Mouse (Mus musculus) liver, adult 2 months (tissue): ENCODE measurements around the gene Rps11. TPM values are rescaled to one million over a fixed set of nuclear protein-coding genes. Genes with fewer than 3 reads are reported as not detected.
A peak's percentile ranks its signal among the peaks of the same experiment; 100 is the strongest.

ENCODE experiments used
- DNase-seq: peaks from one replicate; pipeline ENCODE4 v3.0.0-alpha.2; 2011; ENCODE audit warnings: low read depth, low spot score; ENCODE audit errors: extremely low read depth
- H3K27ac ChIP-seq: fragments of 200-500 bp; replicated peaks from 2 replicates; pipeline ENCODE4 v1.5.1; 2012; ENCODE audit warnings: low read depth, mild to moderate bottlenecking, control low read depth, inconsistent platforms, low read length; ENCODE audit not compliant: insufficient read depth
- H3K27me3 ChIP-seq: fragments of 200-500 bp; 2 replicates; pipeline ENCODE4 v1.6.1; 2012; ENCODE audit warnings: mild to moderate bottlenecking, moderate library complexity, low read length, inconsistent platforms; ENCODE audit not compliant: control insufficient read depth, insufficient read depth
- H3K36me3 ChIP-seq: fragments of 200-500 bp; 2 replicates; pipeline ENCODE4 v1.6.1; 2012; ENCODE audit warnings: low read length, inconsistent platforms; ENCODE audit not compliant: control insufficient read depth, insufficient read depth
- H3K4me1 ChIP-seq: fragments of 200-500 bp; 2 replicates; pipeline ENCODE4 v1.6.1; 2011; ENCODE audit warnings: low read length; ENCODE audit not compliant: control insufficient read depth, insufficient read depth
- H3K4me3 ChIP-seq: fragments of 200-500 bp; 2 replicates; pipeline ENCODE4 v1.5.1; 2011; ENCODE audit warnings: low read depth, mild to moderate bottlenecking, control low read depth, low read length, moderate library complexity; ENCODE audit not compliant: insufficient read depth
- H3K79me2 ChIP-seq: fragments of 200-500 bp; 2 replicates; pipeline ENCODE4 v1.6.1; 2012; ENCODE audit warnings: inconsistent platforms, mild to moderate bottlenecking, low read length, moderate library complexity; ENCODE audit not compliant: control insufficient read depth, insufficient read depth
- H3K9ac ChIP-seq: fragments of 200-500 bp; 2 replicates; pipeline ENCODE4 v1.6.1; 2012; ENCODE audit warnings: low read depth, mild to moderate bottlenecking, control low read depth, inconsistent platforms, low read length
- CTCF ChIP-seq: fragments of 200-500 bp; IDR thresholded peaks from 2 replicates; pipeline ENCODE4 v1.5.1; 2011; ENCODE audit warnings: low read depth, low read length, control low read depth
- POLR2A ChIP-seq: fragments of 200-500 bp; IDR thresholded peaks from 2 replicates; pipeline ENCODE4 v1.6.1; 2011; ENCODE audit warnings: low read length, control low read depth; ENCODE audit not compliant: insufficient read depth; ENCODE audit errors: extremely low read depth
- WGBS: fragments of 180-500 bp; shearing (Covaris S2); methylation state at CpG from one replicate; pipeline ENCODE4 v1.1.7; 2018; 5-methylcytosine and 5-hydroxymethylcytosine counted together
- polyA plus RNA-seq: library from polyadenylated mRNA; depleted of rRNA; stranded (reverse); fragments of >200 nt; gene quantifications from 2 replicates; pipeline ENCODE4 v1.2.3, GENCODE M21; 2012
- total RNA-seq: library from RNA; depleted of rRNA; stranded (reverse); fragments of >200 nt; gene quantifications from 2 replicates; pipeline ENCODE4 v1.2.3, GENCODE M21; 2014

The Rps11 gene
- total and polyA plus RNA-seq, 2 experiments, result 95.1 to 355 TPM

GRCm38 (mm10) chr7:45107052-45107645, 17.1 kb downstream of the Rps11 start:
- Histone ChIP-seq H3K4me3 (no peak overlapping the region), H3K4me1 (peaks cover 9% of the 10 kb centered on the region), H3K36me3 (no peaks in the 10 kb centered on the region), H3K79me2 (no peaks in the 10 kb centered on the region), H3K27me3 (no peaks in the 10 kb centered on the region), H3K9ac (no peak overlapping the region), H3K27ac (no peak overlapping the region)
- TF ChIP-seq CTCF (no peak), POLR2A (no peak)
- DNase-seq, result no peak
- 78% methylated on average over 5 of the region's 5 CpGs for WGBS

GRCm38 (mm10) chr7:45106441-45106840, 17.8 kb downstream of the Rps11 start:
- Histone ChIP-seq H3K27ac (no peak overlapping the region), H3K9ac (no peak overlapping the region), H3K36me3 (peaks cover 2% of the 10 kb centered on the region; the same call in 1 of the 2 replicates), H3K4me3 (no peak overlapping the region), H3K27me3 (no peaks in the 10 kb centered on the region), H3K4me1 (peaks cover 14% of the 10 kb centered on the region), H3K79me2 (no peaks in the 10 kb centered on the region)
- DNase-seq, result no peak
- TF ChIP-seq POLR2A (no peak), CTCF (no peak)
- 91% methylated on average over 6 of the region's 6 CpGs for WGBS

GRCm38 (mm10) chr7:45105491-45105890, 18.7 kb downstream of the Rps11 start:
- Histone ChIP-seq H3K27ac (no peak overlapping the region), H3K9ac (no peak overlapping the region), H3K4me3 (no peak overlapping the region), H3K79me2 (no peaks in the 10 kb centered on the region), H3K4me1 (peaks cover 14% of the 10 kb centered on the region), H3K27me3 (no peaks in the 10 kb centered on the region), H3K36me3 (peaks cover 4% of the 10 kb centered on the region; the same call in 1 of the 2 replicates)
- 86% methylated on average over 8 of the region's 8 CpGs for WGBS
- DNase-seq, result no peak
- TF ChIP-seq CTCF, result no peak
- TF ChIP-seq POLR2A, result no peak

DNA sequence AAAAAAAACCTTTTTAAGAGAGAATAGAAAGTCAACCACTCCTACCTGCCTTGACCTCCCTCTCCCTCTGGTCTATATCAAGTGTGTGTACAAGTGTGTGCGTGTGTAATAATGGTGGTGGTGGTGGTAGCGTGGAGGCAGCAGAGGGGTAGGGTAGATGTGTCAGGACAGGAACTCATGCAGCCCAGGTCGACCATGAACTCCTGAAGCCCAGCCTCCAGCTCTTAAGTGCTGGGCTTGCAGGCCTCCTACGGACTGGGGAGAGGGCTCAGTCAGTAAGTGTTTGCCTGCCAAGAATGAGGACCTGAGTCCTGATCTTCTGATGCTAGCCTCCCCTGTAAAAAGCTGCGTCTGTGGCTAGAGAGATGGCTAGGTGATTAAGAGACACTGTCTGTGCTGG, 19.3 kb downstream of the Rps11 start:
- TF ChIP-seq CTCF, result no peak
- TF ChIP-seq POLR2A, result no peak
- no peaks in the 10 kb centered on the region for H3K27me3 ChIP-seq
- H3K4me1 ChIP-seq, result peaks cover 14% of the 10 kb centered on the region
- no peak for DNase-seq
- H3K9ac ChIP-seq, result no peak overlapping the region
- H3K4me3 ChIP-seq, result no peak overlapping the region
- H3K79me2 ChIP-seq, result no peaks in the 10 kb centered on the region
- 83% methylated on average over 5 of the region's 5 CpGs for WGBS
- no peak overlapping the region for H3K27ac ChIP-seq
- peaks cover 8% of the 10 kb centered on the region; the same call in 1 of the 2 replicates for H3K36me3 ChIP-seq

GRCm38 (mm10) chr7:45103652-45104180, 20.5 kb downstream of the Rps11 start, which contains the start of gene Fcgrt:
TSS of gene Fcgrt (minus strand) at chr7:45103851.
- no peaks in the 10 kb centered on the region for H3K79me2 ChIP-seq
- WGBS, result under 1% methylated on average over 7 of the region's 7 CpGs
- peak; percentile 100 for DNase-seq
- peaks cover 10% of the 10 kb centered on the region; the same call in 1 of the 2 replicates for H3K36me3 ChIP-seq
- H3K4me1 ChIP-seq, result peaks cover 14% of the 10 kb centered on the region
- H3K27me3 ChIP-seq, result no peaks in the 10 kb centered on the region
- peak within 1 kb of the TSS; percentile 69 for H3K4me3 ChIP-seq
- H3K9ac ChIP-seq, result peak within 1 kb of the TSS; percentile 84
- H3K27ac ChIP-seq, result peak within 1 kb of the TSS; percentile 95
- no peak for TF ChIP-seq CTCF
- peak; percentile 82 for TF ChIP-seq POLR2A
